Mouse (Mus musculus) embryonic facial prominence, embryonic 13.5 days (tissue): ENCODE data around the gene Zp3r. TPM values are rescaled to one million over a fixed set of nuclear protein-coding genes. Genes with fewer than 3 reads are reported as not detected.
"Not testable (repeated sequence)": the region's sequence is repeated elsewhere in the genome, so short reads cannot be mapped to it uniquely, and the experiment has no call there.

Experiments used
- ATAC-seq: fragments of 200-750 bp; cut with Nextera tagmentation; 2 replicates; pipeline ENCODE4 v1.8.0; 2017; ENCODE audit warnings: low read depth; ENCODE audit not compliant: insufficient number of reproducible peaks, insufficient read depth, low FRiP score, low TSS enrichment
- H3K27ac ChIP-seq: fragments of 300-500 bp; sonication (generic); 2 replicates; pipeline ENCODE4 v1.5.1; 2015; ENCODE audit warnings: moderate library complexity, mild to moderate bottlenecking, inconsistent platforms
- H3K27me3 ChIP-seq: fragments of 300-500 bp; sonication (generic); 2 replicates; pipeline ENCODE4 v1.6.1; 2015; ENCODE audit warnings: mild to moderate bottlenecking, inconsistent platforms
- H3K36me3 ChIP-seq: fragments of 300-500 bp; sonication (generic); 2 replicates; pipeline ENCODE4 v1.6.1; 2015; ENCODE audit warnings: mild to moderate bottlenecking, inconsistent platforms
- H3K4me1 ChIP-seq: fragments of 300-500 bp; sonication (generic); 2 replicates; pipeline ENCODE4 v1.6.1; 2015; ENCODE audit warnings: inconsistent platforms
- H3K4me2 ChIP-seq: fragments of 300-500 bp; sonication (generic); 2 replicates; pipeline ENCODE4 v1.6.1; 2015; ENCODE audit warnings: moderate library complexity, mild to moderate bottlenecking, inconsistent platforms
- H3K4me3 ChIP-seq: fragments of 300-500 bp; sonication (generic); 2 replicates; pipeline ENCODE4 v1.5.1; 2015; ENCODE audit warnings: mild to moderate bottlenecking, inconsistent platforms
- H3K9ac ChIP-seq: fragments of 300-500 bp; sonication (generic); 2 replicates; pipeline ENCODE4 v1.6.1; 2015; ENCODE audit warnings: mild to moderate bottlenecking, inconsistent platforms
- H3K9me3 ChIP-seq: fragments of 300-500 bp; sonication (generic); 2 replicates; pipeline ENCODE4 v1.6.1; 2016; ENCODE audit warnings: inconsistent platforms
- WGBS: fragments of 180-500 bp; shearing (Covaris S2); methylation state at CpG from one replicate; pipeline ENCODE4 v1.1.7; 2015; ENCODE audit warnings: mixed read lengths; 5-methylcytosine and 5-hydroxymethylcytosine counted together
- polyA plus RNA-seq: library from polyadenylated mRNA; unstranded; fragments of >200 nt; fragmentation: Nextera tagmentation; extraction: Ambion mirVana; gene quantifications from 2 replicates; pipeline ENCODE4 v1.2.1, GENCODE M21; 2015

Gene Zp3r
- not detected in 2 replicates for polyA plus RNA-seq

DNA sequence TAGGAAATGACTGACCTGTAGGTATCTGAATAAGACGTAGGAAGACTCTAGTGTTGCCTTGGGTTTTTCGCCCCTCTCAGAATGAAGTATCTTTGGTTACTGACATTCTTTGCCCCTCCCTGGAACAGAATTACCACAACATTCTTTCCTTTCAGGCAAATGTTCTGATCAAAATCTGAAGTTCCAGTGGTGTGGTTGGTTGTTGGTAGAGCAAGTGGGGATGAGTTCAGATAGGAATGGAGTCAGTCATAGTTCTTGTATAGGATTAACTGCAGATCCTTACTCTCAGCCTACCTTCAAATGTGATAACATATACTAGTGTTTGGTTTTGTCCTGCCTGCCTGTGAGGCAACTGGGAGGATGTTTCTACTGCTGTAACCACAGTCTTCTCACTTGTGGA lies at the start of gene Zp3r:
Gene Zp3r (minus strand): TSS at position 101 of the 400 bp plus-strand sequence.
- H3K27ac ChIP-seq, result no peak within 1 kb of the TSS
- WGBS, result 92% methylated on average over 2 of the region's 2 CpGs
- H3K9me3 ChIP-seq, result no peaks in the 10 kb centered on the region
- H3K9ac ChIP-seq, result no peak within 1 kb of the TSS
- no peak within 1 kb of the TSS for H3K4me3 ChIP-seq
- no peaks in the 10 kb centered on the region for H3K4me1 ChIP-seq
- H3K36me3 ChIP-seq, result no peaks in the 10 kb centered on the region
- ATAC-seq, result no peak
- H3K4me2 ChIP-seq, result no peak within 1 kb of the TSS
- no peaks in the 10 kb centered on the region for H3K27me3 ChIP-seq

DNA sequence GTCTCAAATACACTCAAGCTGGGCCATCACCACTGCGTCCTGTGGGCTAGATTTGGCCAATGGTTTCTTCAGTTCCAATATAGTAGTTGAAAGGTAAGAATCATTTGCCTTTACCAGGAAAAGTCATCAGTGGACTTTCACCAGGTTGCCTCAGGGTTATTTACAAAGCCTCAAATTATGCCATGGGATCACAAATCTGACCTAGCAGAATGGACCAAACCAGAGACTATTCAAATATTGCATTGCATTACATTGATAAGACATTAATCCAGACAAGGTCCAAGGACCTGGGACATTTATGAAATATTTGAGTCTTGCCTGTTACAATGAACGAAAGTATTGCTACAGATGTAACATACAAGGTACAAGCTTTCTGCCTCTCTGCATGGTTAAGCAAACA lies 49.1 kb upstream of the Zp3r start:
- Histone ChIP-seq H3K27ac (no peak overlapping the region), H3K4me3 (no peak overlapping the region), H3K36me3 (no peaks in the 10 kb centered on the region), H3K4me2 (no peak overlapping the region), H3K4me1 (no peaks in the 10 kb centered on the region), H3K9me3 (no peaks in the 10 kb centered on the region), H3K9ac (no peak overlapping the region), H3K27me3 (no peaks in the 10 kb centered on the region)
- WGBS, result 84% methylated on average over 2 of the region's 2 CpGs
- no peak for ATAC-seq

GRCm38 (mm10) chr1:130663576-130663975 lies 34.2 kb upstream of the Zp3r start:
- not testable (repeated sequence) for H3K4me2 ChIP-seq, H3K27ac ChIP-seq, H3K9ac ChIP-seq, ATAC-seq, H3K36me3 ChIP-seq, H3K4me3 ChIP-seq, H3K4me1 ChIP-seq, H3K27me3 ChIP-seq, H3K9me3 ChIP-seq
- WGBS, result 90% methylated on average over 5 of the region's 5 CpGs

- Histone ChIP-seq H3K36me3 (no peaks in the 10 kb centered on the region), H3K9me3 (no peaks in the 10 kb centered on the region), H3K4me2 (no peak within 1 kb of the TSS), H3K27ac (no peak within 1 kb of the TSS), H3K9ac (no peak within 1 kb of the TSS), H3K27me3 (no peaks in the 10 kb centered on the region), H3K4me1 (no peaks in the 10 kb centered on the region), H3K4me3 (no peak within 1 kb of the TSS)
- ATAC-seq, result no peak
- 59% methylated on average over 3 of the region's 3 CpGs for WGBS
Observed at GRCm38 (mm10) chr1:130661454-130661853, 32.0 kb upstream of the Zp3r start, which contains the start of gene C4bp. Gene C4bp (minus strand): TSS chr1:130661632.

GRCm38 (mm10) chr1:130659641-130660040 lies 30.2 kb upstream of the Zp3r start:
- H3K27me3 ChIP-seq, H3K4me1 ChIP-seq, H3K36me3 ChIP-seq, H3K27ac ChIP-seq, H3K4me3 ChIP-seq, ATAC-seq, H3K4me2 ChIP-seq, H3K9me3 ChIP-seq, H3K9ac ChIP-seq: not testable (repeated sequence)
- WGBS, result 36% methylated on average over 5 of the region's 5 CpGs

GRCm38 (mm10) chr1:130644103-130644502 lies 14.7 kb upstream of the Zp3r start:
- 51% methylated on average over 4 of the region's 4 CpGs for WGBS
- no peak for ATAC-seq
- Histone ChIP-seq H3K4me2 (no peak overlapping the region), H3K4me1 (no peaks in the 10 kb centered on the region), H3K4me3 (no peak overlapping the region), H3K9ac (no peak overlapping the region), H3K27ac (no peak overlapping the region), H3K9me3 (no peaks in the 10 kb centered on the region), H3K36me3 (no peaks in the 10 kb centered on the region), H3K27me3 (no peaks in the 10 kb centered on the region)

- no peak for ATAC-seq
- Histone ChIP-seq H3K9me3 (no peaks in the 10 kb centered on the region), H3K4me1 (no peaks in the 10 kb centered on the region), H3K27ac (no peak overlapping the region), H3K4me2 (no peak overlapping the region), H3K9ac (no peak overlapping the region), H3K4me3 (no peak overlapping the region), H3K36me3 (no peaks in the 10 kb centered on the region), H3K27me3 (no peaks in the 10 kb centered on the region)
Observed at GRCm38 (mm10) chr1:130640967-130641366, 11.5 kb upstream of the Zp3r start.

DNA sequence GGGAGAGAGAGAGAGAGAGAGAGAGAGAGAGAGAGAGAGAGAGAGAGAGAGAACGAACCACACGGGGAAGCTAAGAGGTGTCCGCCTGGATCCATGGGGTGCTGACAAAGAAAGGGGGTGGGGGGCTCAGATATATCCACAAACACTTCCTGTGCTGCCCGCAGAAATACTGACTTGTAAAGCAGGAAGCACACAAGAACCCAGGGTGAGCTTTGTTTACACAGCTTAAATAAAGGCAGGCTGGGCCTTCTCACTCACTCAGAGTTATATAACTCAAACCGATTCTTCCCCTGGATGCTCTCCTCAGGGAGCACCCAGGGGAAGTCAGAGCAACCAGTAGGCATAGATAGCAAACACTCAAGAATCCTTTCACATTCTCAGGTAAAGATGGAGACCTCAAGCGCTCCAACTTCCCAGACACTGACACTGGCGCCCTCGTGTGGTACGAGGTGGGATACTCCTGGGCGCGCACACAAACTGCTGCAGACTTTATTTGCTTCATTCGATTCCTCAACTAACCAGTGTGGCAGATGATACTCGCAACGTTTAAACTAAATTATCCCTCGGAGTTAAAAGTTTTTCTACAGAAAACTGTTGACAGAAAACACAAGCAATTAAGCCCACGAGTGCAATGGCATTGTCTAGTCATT lies 4.5 kb upstream of the Zp3r start:
- no peaks in the 10 kb centered on the region for H3K4me1 ChIP-seq
- H3K27ac ChIP-seq, result no peak overlapping the region
- 31% methylated on average over 16 of the region's 16 CpGs for WGBS
- H3K9ac ChIP-seq, result no peak overlapping the region
- H3K4me2 ChIP-seq, result no peak overlapping the region
- H3K4me3 ChIP-seq, result no peak overlapping the region
- no peak for ATAC-seq
- no peaks in the 10 kb centered on the region for H3K36me3 ChIP-seq
- H3K9me3 ChIP-seq, result no peaks in the 10 kb centered on the region
- H3K27me3 ChIP-seq, result no peaks in the 10 kb centered on the region

GRCm38 (mm10) chr1:130633316-130633715 lies 3.9 kb upstream of the Zp3r start:
- Histone ChIP-seq H3K36me3 (no peaks in the 10 kb centered on the region), H3K4me1 (no peaks in the 10 kb centered on the region), H3K27ac (no peak overlapping the region), H3K27me3 (no peaks in the 10 kb centered on the region), H3K4me2 (no peak overlapping the region), H3K4me3 (no peak overlapping the region), H3K9me3 (no peaks in the 10 kb centered on the region), H3K9ac (no peak overlapping the region)
- 82% methylated on average over 8 of the region's 8 CpGs for WGBS
- no peak for ATAC-seq

- H3K9me3 ChIP-seq, result no peaks in the 10 kb centered on the region
- no peaks in the 10 kb centered on the region for H3K4me1 ChIP-seq
- H3K4me3 ChIP-seq, result no peak overlapping the region
- 89% methylated on average over 2 of the region's 2 CpGs for WGBS
- no peak overlapping the region for H3K27ac ChIP-seq
- no peak overlapping the region for H3K9ac ChIP-seq
- H3K36me3 ChIP-seq, result no peaks in the 10 kb centered on the region
- no peak overlapping the region for H3K4me2 ChIP-seq
- H3K27me3 ChIP-seq, result no peaks in the 10 kb centered on the region
- ATAC-seq, result no peak
Observed at GRCm38 (mm10) chr1:130596291-130596690, 33.1 kb downstream of the Zp3r start.

- no peak for ATAC-seq
- WGBS, result 84% methylated on average over 9 of the region's 9 CpGs
Observed at GRCm38 (mm10) chr1:130588659-130589058, 40.8 kb downstream of the Zp3r start.

GRCm38 (mm10) chr1:130576389-130576788 lies 53.0 kb downstream of the Zp3r start:
- H3K4me1 ChIP-seq, result no peaks in the 10 kb centered on the region
- no peak overlapping the region for H3K4me3 ChIP-seq
- no peak overlapping the region for H3K9ac ChIP-seq
- no peaks in the 10 kb centered on the region for H3K9me3 ChIP-seq
- H3K36me3 ChIP-seq, result no peaks in the 10 kb centered on the region
- 68% methylated on average over 4 of the region's 4 CpGs for WGBS
- no peaks in the 10 kb centered on the region for H3K27me3 ChIP-seq
- H3K27ac ChIP-seq, result no peak overlapping the region
- H3K4me2 ChIP-seq, result no peak overlapping the region
- no peak for ATAC-seq

More at GRCm38 (mm10) chr1:130588659-130589058, 40.8 kb downstream of the Zp3r start:
- no peaks in the 10 kb centered on the region for H3K36me3 ChIP-seq
- no peak overlapping the region for H3K27ac ChIP-seq
- H3K4me2 ChIP-seq, result no peak overlapping the region
- no peaks in the 10 kb centered on the region for H3K9me3 ChIP-seq
- no peak overlapping the region for H3K4me3 ChIP-seq
- H3K4me1 ChIP-seq, result no peaks in the 10 kb centered on the region
- no peaks in the 10 kb centered on the region for H3K27me3 ChIP-seq
- no peak overlapping the region for H3K9ac ChIP-seq
